Mouse (Mus musculus) lung, postnatal 0 days (tissue): ENCODE measurements at regions not wholly inside any gene's neighbourhood (a gene's known extent, or its start where the extent isn't known, plus 50 kb on each side); places are given as distances from the start of the nearest gene placed in this dataset.

ENCODE experiments used
- ATAC-seq: fragments of 200-750 bp; cut with Nextera tagmentation; 2 replicates; pipeline ENCODE4 v1.8.0; 2017; ENCODE audit warnings: moderate library complexity
- DNase-seq: peaks from one replicate; pipeline ENCODE4 v3.0.0-alpha.2; 2016; ENCODE audit warnings: low spot score
- H3K27ac ChIP-seq: fragments of 300-500 bp; sonication (generic); 2 replicates; pipeline ENCODE4 v1.5.1; 2014; ENCODE audit warnings: antibody characterized with exemption, mild to moderate bottlenecking, low read length, mixed read lengths
- H3K27me3 ChIP-seq: fragments of 300-500 bp; sonication (generic); replicated peaks from 2 replicates; pipeline ENCODE4 v1.6.1; 2014; ENCODE audit warnings: low read length, mixed read lengths; ENCODE audit not compliant: insufficient read depth
- H3K36me3 ChIP-seq: fragments of 300-500 bp; sonication (generic); 2 replicates; pipeline ENCODE4 v1.6.1; 2014; ENCODE audit warnings: low read length, mixed read lengths; ENCODE audit not compliant: insufficient read depth
- H3K4me1 ChIP-seq: fragments of 300-500 bp; sonication (generic); 2 replicates; pipeline ENCODE4 v1.6.1; 2014; ENCODE audit warnings: antibody characterized with exemption, low read depth, low read length, mixed read lengths; ENCODE audit not compliant: insufficient read depth
- H3K4me2 ChIP-seq: fragments of 300-500 bp; sonication (generic); replicated peaks from 2 replicates; pipeline ENCODE4 v1.6.1; 2014; ENCODE audit warnings: low read depth, mild to moderate bottlenecking, low read length, moderate library complexity, mixed read lengths
- H3K4me3 ChIP-seq: fragments of 300-500 bp; sonication (generic); 2 replicates; pipeline ENCODE4 v1.5.1; 2014; ENCODE audit warnings: low read depth, low read length
- H3K9ac ChIP-seq: fragments of 300-500 bp; sonication (generic); replicated peaks from 2 replicates; pipeline ENCODE4 v1.6.1; 2014; ENCODE audit warnings: low read depth, mild to moderate bottlenecking
- H3K9me3 ChIP-seq: fragments of 300-500 bp; sonication (generic); 2 replicates; pipeline ENCODE4 v1.6.1; 2016; ENCODE audit warnings: low read length, mixed read lengths
- CTCF ChIP-seq: IDR thresholded peaks from 2 replicates; pipeline ENCODE4 v1.5.1; 2016; ENCODE audit warnings: antibody characterized with exemption, mild to moderate bottlenecking
- EP300 ChIP-seq: IDR thresholded peaks from 2 replicates; pipeline ENCODE4 v1.6.1; 2016; ENCODE audit warnings: antibody characterized with exemption, mild to moderate bottlenecking, control low read depth
- WGBS: fragments of 180-500 bp; shearing (Covaris S2); extraction: QIAGEN DNeasy Blood & Tissue Kit; methylation state at CpG from one replicate; pipeline ENCODE4 v1.1.7; 2014; 5-methylcytosine and 5-hydroxymethylcytosine counted together

DNA sequence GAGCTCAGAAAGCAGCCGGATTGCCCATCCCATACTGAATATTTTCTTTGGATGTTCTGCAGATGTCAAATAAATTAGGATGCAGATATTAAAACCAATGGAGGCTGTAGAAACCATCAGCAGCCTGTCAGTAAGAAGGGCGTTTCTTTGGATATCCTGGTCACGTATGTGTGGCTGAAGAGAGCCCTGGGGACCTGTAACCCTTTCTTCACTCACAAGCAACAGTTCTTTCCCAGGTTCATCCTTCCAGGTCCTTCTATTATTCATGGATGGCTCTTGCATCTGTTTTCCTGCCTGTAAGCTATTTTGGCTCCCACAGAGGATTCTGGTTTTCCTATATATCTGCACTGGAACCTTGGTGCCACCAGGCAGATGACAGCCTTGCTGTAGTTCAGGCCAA lies 372.2 kb upstream of the Nt5c1b start:
- Histone ChIP-seq H3K27me3 (no peaks in the 10 kb centered on the region), H3K27ac (no peak overlapping the region), H3K36me3 (no peaks in the 10 kb centered on the region), H3K4me1 (no peaks in the 10 kb centered on the region), H3K9ac (no peak overlapping the region), H3K4me2 (no peak overlapping the region), H3K4me3 (no peak overlapping the region), H3K9me3 (no peaks in the 10 kb centered on the region)
- 48% methylated on average over 3 of the region's 3 CpGs for WGBS
- ATAC-seq (no peak), DNase-seq (no peak)
- TF ChIP-seq CTCF (no peak), EP300 (no peak)

DNA sequence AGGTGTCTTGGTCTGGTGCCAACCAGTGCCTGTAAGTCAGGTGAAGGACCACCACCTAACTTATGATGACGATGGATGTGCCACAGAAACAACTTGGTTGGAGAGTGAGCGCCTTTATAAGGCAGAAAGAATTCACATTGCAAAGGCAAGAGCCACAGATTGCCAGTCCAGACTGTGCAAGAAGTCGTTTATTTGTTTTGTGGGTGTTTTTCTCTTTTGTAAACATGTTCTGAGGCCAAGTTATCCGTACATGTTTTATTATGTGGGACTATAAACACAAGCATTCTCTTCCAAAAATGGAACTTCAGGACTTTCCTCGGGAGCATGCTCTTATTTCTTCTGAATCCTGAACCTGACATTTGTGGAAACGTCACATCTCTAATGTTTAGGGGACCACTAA lies 369.8 kb upstream of the Nt5c1b start:
- DNase-seq (peak; percentile 19), ATAC-seq (no peak)
- Histone ChIP-seq H3K27me3 (no peaks in the 10 kb centered on the region), H3K27ac (no peak overlapping the region), H3K9ac (no peak overlapping the region), H3K36me3 (no peaks in the 10 kb centered on the region), H3K4me1 (no peaks in the 10 kb centered on the region), H3K4me3 (no peak overlapping the region), H3K4me2 (no peak overlapping the region), H3K9me3 (no peaks in the 10 kb centered on the region)
- WGBS: 49% methylated on average over 6 of the region's 6 CpGs
- TF ChIP-seq EP300 (no peak), CTCF (no peak)

DNA sequence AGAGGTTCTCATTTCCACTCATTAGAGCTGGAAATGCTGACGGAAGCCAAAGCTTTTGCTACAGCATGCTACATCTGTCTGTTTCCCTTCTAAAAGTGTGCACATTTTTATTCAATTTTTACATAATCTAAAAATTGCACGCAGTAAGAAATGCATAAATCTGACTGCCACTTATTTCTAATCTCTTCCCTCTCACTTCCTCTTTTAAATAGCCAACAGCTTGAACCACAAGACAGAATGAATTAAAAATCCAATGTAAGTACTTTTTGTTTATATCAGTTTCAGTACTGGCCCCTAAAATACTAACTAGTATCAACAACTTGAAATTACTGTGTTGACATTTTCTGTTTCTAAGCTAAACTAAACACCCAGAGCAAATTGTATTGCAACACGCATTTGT lies 361.3 kb upstream of the Nt5c1b start:
- TF ChIP-seq CTCF (no peak), EP300 (no peak)

DNA sequence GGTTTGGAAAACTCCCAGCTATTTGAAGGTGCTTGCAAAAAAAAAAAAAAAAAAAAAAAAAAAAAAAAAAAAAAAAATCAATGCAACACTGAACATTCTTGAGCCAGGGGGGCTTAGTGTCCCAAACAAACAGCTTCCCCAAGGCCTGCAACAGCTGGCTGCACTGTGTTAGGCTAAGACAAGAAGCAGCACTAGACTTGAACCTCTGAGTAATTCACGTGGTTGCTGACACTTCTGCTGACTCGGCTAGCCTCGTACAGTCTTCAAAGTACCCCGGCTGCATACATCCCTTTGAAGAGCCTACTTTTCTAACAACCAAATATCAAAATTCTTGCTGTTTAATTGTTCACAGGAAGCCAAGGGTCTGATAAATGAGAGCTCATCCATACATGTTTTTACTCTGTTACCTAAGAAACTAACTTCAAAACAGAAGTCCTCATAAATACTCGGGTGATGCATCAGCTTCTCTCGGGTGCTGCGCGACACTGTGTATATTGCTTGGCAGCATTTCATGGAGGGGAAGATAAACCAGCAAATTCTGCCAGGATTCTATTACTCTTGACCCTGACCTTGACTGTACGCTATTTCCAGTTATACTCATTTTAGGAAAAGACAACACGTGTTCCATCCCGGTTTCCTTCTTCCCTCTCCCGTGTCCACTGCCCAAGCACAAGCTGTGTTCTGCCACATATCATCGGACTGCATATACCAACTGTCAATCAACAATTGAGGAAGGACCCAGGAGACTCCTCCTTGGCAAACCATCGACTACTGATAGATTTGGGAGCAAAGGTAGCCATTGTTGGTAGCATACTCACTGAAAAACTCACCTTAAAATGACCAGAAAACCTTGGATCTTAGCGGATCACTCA lies 352.8 kb upstream of the Nt5c1b start:
- Histone ChIP-seq H3K4me2 (no peak overlapping the region), H3K36me3 (no peaks in the 10 kb centered on the region), H3K4me1 (no peaks in the 10 kb centered on the region), H3K27ac (no peak overlapping the region), H3K9me3 (no peaks in the 10 kb centered on the region), H3K4me3 (no peak overlapping the region), H3K27me3 (no peaks in the 10 kb centered on the region), H3K9ac (no peak overlapping the region)
- WGBS: 51% methylated on average over 15 of the region's 15 CpGs
- DNase-seq: peak; percentile 52
- TF ChIP-seq EP300 (no peak), CTCF (no peak)
- peak; percentile 67 for ATAC-seq

More for the DNA sequence above, 361.3 kb upstream of the Nt5c1b start:
- DNase-seq (no peak), ATAC-seq (no peak)
- H3K9ac ChIP-seq: no peak overlapping the region
- WGBS: 38% methylated on average over 3 of the region's 3 CpGs
- H3K27ac ChIP-seq: no peak overlapping the region
- H3K27me3 ChIP-seq: no peaks in the 10 kb centered on the region
- H3K4me2 ChIP-seq: no peak overlapping the region
- no peaks in the 10 kb centered on the region for H3K36me3 ChIP-seq
- H3K9me3 ChIP-seq: no peaks in the 10 kb centered on the region
- no peaks in the 10 kb centered on the region for H3K4me1 ChIP-seq
- H3K4me3 ChIP-seq: no peak overlapping the region

DNA sequence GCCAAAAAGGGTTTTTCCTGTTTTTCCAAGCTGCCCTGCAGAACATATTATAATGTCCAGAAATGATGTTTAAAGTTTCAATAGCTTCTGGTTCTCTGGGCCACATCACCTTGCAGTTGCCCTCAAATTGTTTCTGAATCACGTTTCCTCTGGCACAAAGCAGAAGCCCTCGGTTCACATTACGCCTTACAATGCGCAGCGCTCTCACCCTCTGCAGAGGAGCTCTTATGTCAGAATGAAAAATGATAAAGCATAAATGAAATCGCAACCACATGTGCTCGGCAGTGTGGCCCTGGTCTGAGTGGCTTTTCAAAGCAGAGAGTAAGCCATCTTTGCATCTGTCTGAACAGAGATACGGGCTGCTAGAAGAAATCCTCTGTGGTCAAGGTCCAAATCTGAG lies 334.3 kb upstream of the Nt5c1b start:
- H3K36me3 ChIP-seq: no peaks in the 10 kb centered on the region
- DNase-seq (no peak), ATAC-seq (no peak)
- TF ChIP-seq CTCF: no peak
- no peak for TF ChIP-seq EP300
- H3K27ac ChIP-seq: no peak overlapping the region
- H3K4me2 ChIP-seq: no peak overlapping the region
- 61% methylated on average over 8 of the region's 8 CpGs for WGBS
- no peak overlapping the region for H3K4me3 ChIP-seq
- no peaks in the 10 kb centered on the region for H3K4me1 ChIP-seq
- H3K27me3 ChIP-seq: no peaks in the 10 kb centered on the region
- H3K9me3 ChIP-seq: no peaks in the 10 kb centered on the region
- H3K9ac ChIP-seq: no peak overlapping the region

DNA sequence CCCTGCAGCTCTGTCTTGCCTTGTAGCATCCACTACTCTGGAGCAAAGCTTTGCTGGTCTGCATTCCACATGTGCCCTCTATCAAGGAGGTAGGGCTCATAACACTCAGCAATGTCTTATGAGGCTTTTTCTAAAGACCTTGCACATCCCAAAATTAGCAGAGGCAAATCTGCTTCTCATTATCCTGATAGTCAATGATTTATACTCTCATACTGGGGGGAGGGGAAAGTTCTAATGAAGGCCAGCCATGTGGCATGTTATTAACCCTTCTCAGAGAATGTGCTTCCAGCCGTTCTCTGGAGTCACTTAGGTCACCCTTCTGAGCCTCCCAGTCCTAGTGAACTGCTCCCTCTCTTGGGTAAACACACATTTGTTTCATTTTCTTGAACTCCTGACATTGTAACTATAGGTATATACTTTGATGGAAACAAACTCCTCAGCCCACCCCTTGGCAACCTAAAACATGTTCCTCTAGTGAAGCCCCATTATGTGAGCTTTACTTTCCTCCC lies 307.7 kb upstream of the Nt5c1b start:
- Histone ChIP-seq H3K4me2 (no peak overlapping the region), H3K36me3 (no peaks in the 10 kb centered on the region), H3K4me3 (no peak overlapping the region), H3K4me1 (no peaks in the 10 kb centered on the region), H3K9me3 (no peaks in the 10 kb centered on the region), H3K9ac (no peak overlapping the region), H3K27ac (no peak overlapping the region), H3K27me3 (no peaks in the 10 kb centered on the region)
- ATAC-seq (no peak), DNase-seq (no peak)
- WGBS: 29% methylated on average over 1 of the region's 1 CpGs
- no peak for TF ChIP-seq CTCF
- TF ChIP-seq EP300: no peak
